Mouse (Mus musculus): ENCODE data around the gene Pbx2.

- TF ChIP-seq CTCF (IDR thresholded peaks at IDR 0.05; ENCODE audit: low read depth, low read length) (peak; percentile 68), TAL1 (conservative IDR thresholded peaks at IDR 0.05; ENCODE audit: low read depth, low read length) (no peak), GATA1 (IDR thresholded peaks at IDR 0.05; ENCODE audit: borderline replicate concordance, low read length) (no peak), GATA2 (IDR thresholded peaks at IDR 0.05; ENCODE audit: borderline replicate concordance, low read depth, low read length) (no peak), POLR2AphosphoS5 (IDR thresholded peaks at IDR 0.05; ENCODE audit: insufficient replicate concordance, low read depth, low read length) (no peak)
These were observed 35.6 kb upstream of the Pbx2 start for GRCm38 (mm10) chr17:34555483-34555882.
